ENCODE assay signal across 8 mouse cellular contexts in the genomic region with DNA sequence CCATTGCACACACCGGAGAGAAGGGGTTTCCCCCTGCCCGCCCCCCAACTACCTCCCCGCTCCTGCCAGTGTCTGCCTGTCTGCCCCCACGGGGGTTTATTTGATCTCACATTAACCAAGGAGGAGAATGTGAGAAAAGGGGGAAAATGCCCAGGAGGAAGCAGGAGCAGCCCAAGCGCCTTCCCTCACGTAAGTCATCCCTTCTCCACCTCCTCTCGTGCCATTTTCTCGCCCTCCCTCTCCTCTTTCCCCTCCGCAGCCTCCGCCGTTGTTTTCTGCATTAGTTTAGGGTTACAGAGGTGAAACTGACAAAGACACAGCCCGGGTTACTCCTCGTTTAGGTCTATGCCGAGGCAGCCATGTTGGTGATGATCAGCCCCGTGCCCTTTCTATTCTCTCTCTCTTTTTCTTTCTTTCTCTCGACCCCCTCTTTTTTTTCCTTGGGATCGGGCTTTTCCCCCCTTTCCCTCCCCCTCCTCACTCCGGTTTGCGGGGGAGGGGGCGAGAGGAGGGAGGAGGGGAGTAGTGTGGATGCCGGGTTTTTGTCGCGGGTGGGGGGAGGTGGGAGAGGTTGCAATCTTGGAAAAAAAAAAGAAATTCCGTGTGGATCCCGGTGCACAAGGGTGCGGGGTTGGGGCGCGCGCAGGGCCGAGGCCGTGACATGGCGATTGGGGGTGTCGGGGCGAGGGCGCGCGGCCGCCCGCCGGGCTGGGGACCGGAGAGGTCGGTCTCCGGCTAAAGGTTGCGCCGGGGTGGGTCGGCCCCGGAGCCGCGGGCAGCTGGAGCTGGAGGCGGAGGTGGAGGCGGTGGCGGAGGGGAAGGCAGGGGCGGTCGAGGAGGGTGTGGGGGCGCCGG. TPM values are rescaled to one million over a fixed set of nuclear protein-coding genes. Genes with fewer than 3 reads are reported as not detected.
DNase-seq lines count a peak whose midpoint lies in the region; ATAC-seq and TF ChIP-seq lines count a peak whose summit lies in the region.

No protein-coding gene starts in this region.

- TF ChIP-seq POLR2A in liver, adult 2 months (IDR thresholded peaks at IDR 0.05; ENCODE audit: extremely low read depth, insufficient read depth, low read length), result no peak

- peak overlapping the region; percentile 92 for H3K4me3 ChIP-seq in liver, adult 2 months (ENCODE audit: insufficient read depth, low read depth, low read length)
- peak overlapping the region; percentile 89 for H3K4me3 ChIP-seq in limb, embryonic 12.5 days (replicated peaks)
- H3K4me3 ChIP-seq in stomach, embryonic 16.5 days (replicated peaks; ENCODE audit: low read length), result peak overlapping the region; percentile 63

- no peak for TF ChIP-seq CTCF in liver, adult 2 months (IDR thresholded peaks at IDR 0.05; ENCODE audit: low read depth, low read length)

- H3K9me3 ChIP-seq in limb, embryonic 12.5 days, result no peaks in the 10 kb centered on the region
- no peaks in the 10 kb centered on the region for H3K9me3 ChIP-seq in stomach, embryonic 16.5 days (replicated peaks; ENCODE audit: control insufficient read depth, low read length)

- peak overlapping the region; percentile 80 for H3K4me2 ChIP-seq in limb, embryonic 12.5 days
- peak overlapping the region; percentile 63 for H3K4me2 ChIP-seq in stomach, embryonic 16.5 days (ENCODE audit: low read depth, low read length)

- WGBS in liver, adult 2 months, result 1% methylated on average over 55 of the region's 56 CpGs
- under 1% methylated on average over 45 of the region's 56 CpGs for WGBS in limb, embryonic 12.5 days
- WGBS in stomach, embryonic 16.5 days, result under 1% methylated on average over 50 of the region's 56 CpGs

- peak overlapping the region; percentile 74 for H3K9ac ChIP-seq in liver, adult 2 months (ENCODE audit: low read depth, low read length)
- peak overlapping the region; percentile 100 for H3K9ac ChIP-seq in limb, embryonic 12.5 days (replicated peaks)
- H3K9ac ChIP-seq in stomach, embryonic 16.5 days (ENCODE audit: low read length), result peak overlapping the region; percentile 100

- ATAC-seq in limb, embryonic 12.5 days (ENCODE audit: insufficient number of reproducible peaks, insufficient read depth, low FRiP score, low TSS enrichment, low read depth), result peak; percentile 0; the same call in 1 of the 2 replicates
- no peak for ATAC-seq in stomach, embryonic 16.5 days (ENCODE audit: insufficient read depth, low FRiP score)

- H3K27me3 ChIP-seq in liver, adult 2 months (ENCODE audit: control insufficient read depth, insufficient read depth, low read length), result peaks cover 7% of the 10 kb centered on the region
- H3K27me3 ChIP-seq in limb, embryonic 12.5 days, result no peaks in the 10 kb centered on the region
- no peaks in the 10 kb centered on the region for H3K27me3 ChIP-seq in stomach, embryonic 16.5 days (ENCODE audit: control insufficient read depth, insufficient read depth, low read length)

- DNase-seq in liver, adult 2 months (ENCODE audit: extremely low read depth, low read depth, low spot score), result no peak
- no peak for DNase-seq in liver
- DNase-seq in embryo, embryonic 10 days (ENCODE audit: low spot score), result peak; percentile 63
- peak; percentile 31 to 69 for DNase-seq in heart, adult 18-20 months
- DNase-seq in kidney, adult 18-20 months, result peak; percentile 55
- DNase-seq in naive thymus-derived CD4-positive, alpha-beta T cell, adult 2 months (ENCODE audit: low read depth), result peak; percentile 70

- H3K79me2 ChIP-seq in liver, adult 2 months (ENCODE audit: control insufficient read depth, insufficient read depth, low read length), result no peaks in the 10 kb centered on the region

- no peak overlapping the region for H3K27ac ChIP-seq in liver, adult 2 months (replicated peaks; ENCODE audit: insufficient read depth, low read depth, low read length)
- peak overlapping the region; percentile 100 for H3K27ac ChIP-seq in limb, embryonic 12.5 days
- peak overlapping the region; percentile 100 for H3K27ac ChIP-seq in stomach, embryonic 16.5 days (ENCODE audit: low read length)

- no peaks in the 10 kb centered on the region for H3K4me1 ChIP-seq in liver, adult 2 months (ENCODE audit: control insufficient read depth, insufficient read depth, low read length)
- H3K4me1 ChIP-seq in limb, embryonic 12.5 days (replicated peaks), result peaks cover 41% of the 10 kb centered on the region
- H3K4me1 ChIP-seq in stomach, embryonic 16.5 days (ENCODE audit: control insufficient read depth, insufficient read depth, low read length), result peaks cover 26% of the 10 kb centered on the region

- H3K36me3 ChIP-seq in liver, adult 2 months (ENCODE audit: control insufficient read depth, insufficient read depth, low read length), result no peaks in the 10 kb centered on the region
- H3K36me3 ChIP-seq in limb, embryonic 12.5 days, result no peaks in the 10 kb centered on the region
- no peaks in the 10 kb centered on the region for H3K36me3 ChIP-seq in stomach, embryonic 16.5 days (ENCODE audit: control insufficient read depth, insufficient read depth, low read length)

RNA-seq across cellular contexts. Expression of a gene that starts 0.5 kb away (rescaled TPM):
- 0.09 and 0.13 TPM in 2 replicates for total RNA-seq in liver, adult 2 months (2014; rRNA removed)
- polyA plus RNA-seq in liver, adult 2 months (2012; rRNA removed), result 0.10 and 0.21 TPM in 2 replicates
- 10 to 100 TPM in 1 of 2 experiments, 1 to 10 TPM in 1; 9.4 to 10.6 TPM for total RNA-seq in heart, adult 18-20 months (2021)
- polyA plus RNA-seq in limb, embryonic 12.5 days (2016; fragmentation: Nextera tagmentation; extraction: Ambion mirVana), result 13.3 and 13.7 TPM in 2 replicates
- polyA plus RNA-seq in stomach, embryonic 16.5 days (2015; fragmentation: Nextera tagmentation; extraction: Ambion mirVana), result 7.6 and 7.8 TPM in 2 replicates

Comparison
In these comparisons a context has a peak if more than half of its experiments do, and no peak if none do; other contexts are left out.
1. DNase-seq: peak in embryo, embryonic 10 days (single experiment), heart, adult 18-20 months (2 of 2), kidney, adult 18-20 months (single experiment) and naive thymus-derived CD4-positive, alpha-beta T cell, adult 2 months (single experiment); none in liver, adult 2 months (single experiment) and liver (single experiment).
2. Peak in every context shown above with its lines, with median percentiles within 50 percentile points of each other: H3K4me3 ChIP-seq and H3K9ac ChIP-seq.